Mouse (Mus musculus) heart, adult 18-20 months (tissue): ENCODE measurements around the gene Slc4a1ap. TPM values are rescaled to one million over a fixed set of nuclear protein-coding genes. Genes with fewer than 3 reads are reported as not detected.
"Not testable (repeated sequence)": the region's sequence is repeated elsewhere in the genome, so short reads cannot be mapped to it uniquely, and the experiment has no call there.

Experiments used
- DNase-seq, 2 experiments: peaks; one replicate each; pipeline ENCODE4 v3.0.0; 2021 to 2022; ENCODE audit warnings: mixed read lengths in 1 of 2
- long read RNA-seq, 2 experiments: library from polyadenylated mRNA; stranded (forward); transcript quantifications; one replicate each; pipeline ENCODE4 v2.0.0; 2021
- total RNA-seq, 2 experiments: library from RNA; stranded (reverse); gene quantifications; 2 replicates each; pipeline ENCODE4 v1.2.3; 2021

The Slc4a1ap gene
- total RNA-seq: 10 to 100 TPM; 20.8 to 21.7 TPM
- long read RNA-seq, experiment 1, partial matches to known transcripts: 1 of 11 reads
- long read RNA-seq, experiment 1, other reads (novel, unspliced or antisense): 2 of 11 reads
- long read RNA-seq, experiment 2, partial matches to known transcripts: 0 of 4 reads
- long read RNA-seq, experiment 2, other reads (novel, unspliced or antisense): 2 of 4 reads

DNA sequence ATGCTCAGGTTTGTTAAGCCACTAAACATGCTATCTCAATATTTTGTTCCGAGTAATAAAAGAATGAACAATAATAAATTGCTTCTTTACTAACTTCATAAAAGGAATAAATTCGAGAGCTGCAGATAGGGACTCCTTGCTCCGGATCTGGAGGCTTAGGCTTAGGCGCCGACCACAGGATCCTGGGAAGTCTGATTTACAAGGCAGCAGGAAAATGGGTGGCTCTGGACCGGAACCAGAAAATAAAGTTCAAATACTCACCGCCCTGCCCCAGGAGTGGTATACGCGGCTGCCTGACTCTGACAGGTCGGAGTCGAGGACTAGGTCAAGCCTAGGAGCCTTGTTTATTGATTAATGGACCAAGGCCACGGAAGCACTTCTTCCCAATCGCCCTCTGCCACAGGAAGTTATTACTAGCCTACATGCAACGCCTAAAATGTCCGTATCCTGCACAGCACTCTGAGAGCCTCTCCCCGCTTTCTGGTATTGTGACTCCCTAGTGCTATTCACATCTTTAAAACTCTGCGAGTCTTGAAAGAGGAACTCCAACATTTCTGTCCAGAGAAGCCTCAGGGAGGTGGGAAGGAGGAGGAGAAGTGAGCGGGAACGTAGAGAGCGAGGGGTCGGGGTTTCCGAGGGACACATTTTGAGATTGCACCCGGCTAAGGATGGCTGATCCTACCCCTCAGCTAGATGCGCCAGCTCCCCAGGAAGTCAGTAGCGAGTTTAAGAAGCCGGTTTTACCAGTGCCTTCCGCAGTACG lies at the start of gene Slc4a1ap:
TSS of gene Slc4a1ap (plus strand) at position 642 of the 763 bp plus-strand sequence.
- peak; percentile 79 to 92 for DNase-seq

DNA sequence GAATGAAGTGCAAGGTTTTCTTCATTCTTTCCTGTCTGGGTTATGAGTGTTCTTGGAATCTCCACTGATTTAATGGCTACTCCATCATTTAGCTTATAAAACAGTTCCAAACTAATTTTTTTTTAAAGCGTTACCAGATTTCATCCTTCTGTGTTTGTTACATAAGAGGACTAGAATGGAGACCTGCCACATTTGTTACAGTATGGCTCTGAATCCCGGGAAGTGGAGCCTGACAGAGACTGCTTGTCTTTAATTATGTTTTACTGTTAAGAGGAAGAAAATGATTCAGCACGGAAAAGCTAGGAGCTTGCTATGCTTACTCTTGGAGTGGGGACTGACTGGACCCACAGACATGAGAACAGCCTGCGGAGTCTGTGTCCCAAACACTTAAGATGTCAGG lies 46.3 kb upstream of the Slc4a1ap start:
- DNase-seq: no peak

DNA sequence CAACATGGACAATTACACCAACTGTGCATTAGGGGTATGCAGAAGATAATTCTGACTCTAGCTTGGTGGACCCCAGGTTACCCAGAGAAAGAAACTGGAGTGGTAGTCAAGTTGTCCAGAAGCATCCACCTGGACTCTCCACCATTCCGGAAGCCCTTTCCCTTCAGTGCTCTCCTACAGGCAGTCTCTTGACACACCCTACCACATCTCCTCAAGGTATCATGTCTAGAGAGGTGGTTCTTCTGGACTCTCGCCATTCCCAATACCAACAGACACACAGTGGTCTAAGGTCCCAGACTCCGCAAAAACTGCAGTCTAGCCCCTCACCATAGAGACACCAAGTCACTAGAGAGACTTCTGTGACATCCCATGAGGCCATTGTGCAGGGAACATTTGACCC lies 41.4 kb upstream of the Slc4a1ap start, which contains the start of gene 4930548H24Rik:
TSS of gene 4930548H24Rik (plus strand) at position 301 of the 400 bp plus-strand sequence.
- no peak for DNase-seq

DNA sequence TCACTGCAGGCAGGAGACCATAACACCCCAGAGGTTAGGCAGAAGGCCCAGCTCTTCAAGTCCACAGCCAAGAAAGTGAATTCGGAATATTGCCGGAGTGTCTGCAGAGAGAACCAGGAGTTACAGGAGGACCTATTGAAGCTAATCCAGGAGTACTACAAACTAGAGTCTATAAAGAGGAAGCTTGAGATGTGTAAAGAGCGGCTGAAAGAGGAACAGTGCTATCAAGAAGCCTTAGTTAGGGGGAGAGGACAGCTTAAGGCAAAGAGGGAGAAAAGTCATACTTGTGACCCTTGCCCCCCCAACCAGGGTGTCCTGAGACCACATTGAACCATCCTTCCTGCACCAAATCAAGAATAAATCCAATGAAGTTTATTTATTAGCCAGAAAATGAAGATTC lies 38.9 kb upstream of the Slc4a1ap start:
- no peak for DNase-seq

DNA sequence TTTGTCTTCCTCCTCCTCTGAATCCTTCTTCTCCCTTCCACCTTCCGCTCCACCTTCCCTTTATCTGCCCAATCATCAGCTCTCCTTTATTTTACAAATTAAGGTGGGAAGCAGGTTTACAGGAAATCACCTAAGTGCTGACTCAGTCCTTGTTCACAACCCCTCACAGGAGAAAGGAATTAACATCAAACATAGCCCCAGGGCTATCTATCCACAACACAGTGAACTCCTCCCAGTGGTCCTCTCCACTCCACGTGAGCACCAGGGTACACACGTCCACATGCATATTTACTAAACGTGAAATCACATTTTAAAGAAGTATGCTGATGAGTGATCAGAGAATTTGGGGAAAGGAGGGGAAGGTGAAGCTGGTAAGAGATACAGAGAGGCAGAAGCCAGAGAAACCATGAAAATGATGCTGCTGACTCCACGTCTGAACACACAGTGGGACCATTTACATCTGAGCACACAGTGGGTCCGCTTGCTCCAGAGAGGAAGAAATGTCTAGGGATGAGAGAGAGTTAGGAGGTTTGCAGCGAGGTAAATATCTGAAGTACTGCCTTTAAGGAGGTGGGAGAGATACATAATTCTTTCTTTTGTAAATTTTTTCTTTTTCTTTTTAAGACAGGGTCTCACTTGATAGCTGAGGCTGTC lies 37.6 kb upstream of the Slc4a1ap start:
- DNase-seq: no peak

DNA sequence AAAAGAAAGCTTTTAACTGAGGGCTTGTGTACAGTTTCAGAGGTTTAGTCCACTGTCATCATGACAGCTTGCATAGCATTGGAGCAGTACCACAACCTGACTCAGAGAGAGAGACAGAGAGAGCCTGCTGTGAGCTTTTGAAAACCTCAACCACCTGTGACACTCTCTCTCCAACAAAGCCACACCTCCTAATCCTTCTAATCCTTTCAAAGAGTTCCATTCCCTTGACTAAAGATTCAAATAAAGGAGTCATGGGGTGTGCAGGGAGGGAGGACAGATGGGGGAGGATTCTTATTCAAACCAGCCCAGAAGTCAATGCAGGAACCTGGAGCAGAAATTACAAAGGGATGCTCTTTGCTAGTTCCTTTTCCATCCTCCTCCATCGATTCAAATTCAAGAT lies 34.8 kb upstream of the Slc4a1ap start:
- DNase-seq: no peak

DNA sequence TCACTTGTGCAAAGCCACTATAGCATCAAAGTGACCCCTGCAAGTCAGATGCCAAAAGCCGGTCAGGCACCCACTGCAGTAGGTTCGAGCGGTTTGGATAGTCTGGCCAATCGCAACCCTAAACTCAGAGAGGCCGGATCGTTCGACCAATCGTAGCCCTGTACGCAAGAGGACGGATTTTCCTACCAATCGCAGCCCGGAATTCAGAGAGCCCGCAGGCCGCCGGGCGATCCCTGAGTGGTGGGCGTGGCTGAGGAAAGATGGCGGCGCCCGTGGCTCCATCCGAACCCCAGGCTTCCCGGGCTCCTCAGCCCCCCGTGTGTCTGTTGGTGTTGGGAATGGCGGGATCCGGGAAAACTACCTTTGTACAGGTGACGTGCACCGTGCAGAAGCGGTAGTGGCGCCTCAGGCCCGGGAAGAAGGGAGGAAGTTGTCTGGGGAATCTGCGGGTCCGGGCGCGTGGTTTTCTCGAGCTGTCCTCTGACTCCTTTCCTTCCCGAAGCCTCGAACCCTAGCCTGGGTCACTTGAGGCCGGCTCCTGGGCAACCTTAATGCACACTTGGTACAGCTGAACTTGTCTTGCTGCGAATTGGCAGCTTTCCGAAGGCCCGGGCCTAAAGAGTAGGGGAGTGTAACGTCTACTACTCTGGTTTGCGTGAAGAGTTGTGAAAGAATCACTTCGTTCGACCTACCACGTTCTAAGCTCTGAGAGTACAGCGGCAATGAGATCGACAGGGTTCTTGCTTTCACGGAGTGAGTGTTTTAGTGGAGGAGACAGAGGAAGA lies 32.1 kb upstream of the Slc4a1ap start, which contains the start of gene Gpn1:
TSS of gene Gpn1 (plus strand) at position 229 of the 785 bp plus-strand sequence.
- peak; percentile 93 to 95 for DNase-seq

DNA sequence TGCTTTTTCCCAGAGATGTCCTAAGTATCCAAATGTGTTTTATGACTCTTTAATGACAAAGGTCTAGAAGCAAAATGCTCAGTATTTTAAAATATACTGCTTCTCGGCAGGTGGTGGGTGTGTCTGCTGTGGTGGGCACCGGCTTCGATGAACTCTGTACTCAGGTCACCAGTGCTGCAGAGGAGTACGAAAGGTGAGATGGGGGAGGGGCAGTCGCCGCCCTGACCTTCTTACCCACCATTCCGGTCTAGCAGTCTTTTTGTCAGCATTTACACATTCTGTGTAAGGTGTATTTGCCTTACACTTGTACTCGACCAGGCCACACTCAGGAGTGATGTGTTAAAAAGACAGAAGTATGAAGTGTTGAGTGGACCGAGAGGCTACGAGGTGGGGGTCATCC lies 22.0 kb upstream of the Slc4a1ap start:
- no peak for DNase-seq

DNA sequence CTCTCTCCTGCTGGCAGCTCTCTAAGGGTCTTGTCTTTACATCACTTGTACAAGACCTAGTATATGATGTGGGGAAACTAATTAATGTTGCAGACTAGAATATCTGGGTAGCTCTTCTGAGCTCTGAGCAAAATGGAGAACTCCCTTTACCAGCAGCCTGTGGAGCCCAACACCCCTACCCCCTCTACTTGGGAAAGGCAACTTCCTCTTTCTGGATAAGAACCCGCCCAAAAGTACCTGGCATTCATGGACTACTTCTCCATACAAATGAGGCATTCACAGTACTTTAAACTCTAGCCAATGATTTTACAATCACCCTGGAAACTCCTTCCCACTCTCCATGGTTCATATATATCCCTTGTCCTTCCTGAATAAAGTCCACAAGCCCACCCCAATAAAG lies 14.3 kb upstream of the Slc4a1ap start:
- DNase-seq: no peak

DNA sequence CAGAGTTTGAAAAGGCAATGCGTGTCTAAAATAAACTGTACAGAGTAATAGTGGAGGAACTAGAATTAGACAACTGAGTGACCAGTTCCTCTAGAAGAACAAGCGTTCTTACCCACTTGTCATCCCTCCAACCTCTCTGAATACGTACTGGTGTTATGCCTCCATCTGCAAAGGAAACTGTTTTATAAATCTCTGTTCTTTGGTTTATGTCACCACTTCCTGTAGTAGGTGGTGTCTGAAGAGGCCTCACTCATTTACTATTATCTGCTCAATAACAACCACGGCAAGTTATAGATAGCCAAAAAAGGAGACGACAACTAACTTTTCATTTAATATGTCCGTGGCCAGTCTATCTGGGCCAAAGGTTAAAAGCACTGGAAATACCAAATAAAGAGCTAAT lies 6.2 kb upstream of the Slc4a1ap start:
- DNase-seq: no peak

DNA sequence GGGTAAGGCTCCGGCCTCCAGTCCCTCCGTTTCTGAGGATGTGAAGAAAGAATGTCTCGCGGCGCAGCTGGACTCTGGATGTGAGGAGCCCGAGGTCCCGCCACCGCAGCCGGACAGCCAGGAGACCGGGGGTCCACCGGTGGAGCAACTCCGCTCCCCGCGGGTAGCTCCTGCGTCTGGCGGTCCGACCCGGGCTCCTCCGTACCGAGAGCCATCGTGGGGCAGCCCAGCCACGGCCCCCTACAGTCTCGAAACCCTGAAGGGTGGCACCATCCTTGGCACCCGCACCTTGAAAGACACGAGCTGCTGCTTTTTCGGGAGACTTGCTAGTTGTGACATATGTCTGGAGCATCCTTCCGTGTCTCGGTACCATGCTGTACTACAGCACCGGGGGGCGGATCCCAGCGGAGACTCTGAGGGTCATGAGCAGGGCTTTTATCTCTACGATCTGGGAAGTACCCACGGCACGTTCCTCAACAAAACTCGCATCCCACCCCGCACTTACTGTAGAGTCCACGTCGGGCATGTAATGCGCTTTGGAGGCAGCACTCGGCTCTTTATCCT lies 404 bp downstream of the Slc4a1ap start:
- DNase-seq: no peak

DNA sequence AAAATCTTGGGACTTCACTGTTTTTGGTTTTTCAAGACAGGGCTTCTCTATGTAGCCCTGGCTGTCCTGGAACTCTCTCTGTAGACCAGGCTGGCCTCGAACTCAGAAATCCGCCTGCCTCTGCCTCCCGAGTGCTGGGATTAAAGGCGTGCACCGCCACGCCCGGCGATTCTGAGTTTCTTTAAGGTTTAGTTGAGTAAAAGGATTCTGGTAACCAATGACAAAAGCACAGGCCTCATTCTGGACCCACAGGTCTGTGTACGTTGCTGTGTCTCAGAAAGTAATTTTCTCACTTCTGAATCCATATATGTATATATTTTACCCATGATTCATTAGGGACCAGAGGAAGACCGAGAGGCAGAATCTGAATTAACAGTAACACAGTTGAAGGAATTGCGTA lies 912 bp downstream of the Slc4a1ap start, which contains the start of gene Supt7l:
TSS of gene Supt7l (minus strand) at position 101 of the 400 bp plus-strand sequence.
- DNase-seq: not testable (repeated sequence)

DNA sequence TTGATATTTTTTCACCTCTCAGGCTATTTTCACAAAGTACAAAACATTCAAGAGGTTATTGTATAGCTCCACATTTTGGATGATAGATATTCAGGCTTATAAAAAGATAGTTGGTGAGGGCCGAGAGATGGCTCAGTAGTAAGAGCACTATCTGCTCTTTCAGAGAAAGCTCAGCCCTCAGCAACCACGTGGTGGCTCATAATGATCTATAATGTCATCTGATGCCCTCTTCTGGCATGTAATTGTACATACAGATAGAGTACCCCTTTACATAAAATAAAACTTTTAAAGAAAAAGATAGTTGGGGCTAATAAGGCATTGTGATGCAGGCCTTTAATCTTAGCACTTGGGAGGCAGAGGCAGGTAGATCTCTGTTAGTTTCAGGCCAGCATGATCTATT lies 1.8 kb downstream of the Slc4a1ap start:
- DNase-seq: no peak

DNA sequence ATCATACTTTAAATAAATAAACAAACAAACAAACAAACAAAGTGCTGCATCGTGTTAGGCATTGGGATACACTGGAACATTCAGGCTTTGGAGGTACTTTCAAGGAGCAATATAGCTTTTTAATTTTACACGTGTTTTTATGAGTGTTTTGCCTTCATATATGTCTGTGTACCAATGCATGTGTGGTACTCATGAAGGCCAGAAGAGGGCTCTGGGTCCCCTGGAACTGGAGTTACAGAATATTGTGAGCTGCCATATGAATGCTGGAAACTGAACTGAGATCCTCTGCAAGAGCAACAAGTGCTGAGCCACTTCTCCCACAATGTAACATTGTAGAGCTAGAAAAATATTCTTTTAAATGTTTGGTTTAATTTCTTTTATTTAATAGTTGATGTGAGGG lies 8.4 kb downstream of the Slc4a1ap start:
- DNase-seq: no peak

DNA sequence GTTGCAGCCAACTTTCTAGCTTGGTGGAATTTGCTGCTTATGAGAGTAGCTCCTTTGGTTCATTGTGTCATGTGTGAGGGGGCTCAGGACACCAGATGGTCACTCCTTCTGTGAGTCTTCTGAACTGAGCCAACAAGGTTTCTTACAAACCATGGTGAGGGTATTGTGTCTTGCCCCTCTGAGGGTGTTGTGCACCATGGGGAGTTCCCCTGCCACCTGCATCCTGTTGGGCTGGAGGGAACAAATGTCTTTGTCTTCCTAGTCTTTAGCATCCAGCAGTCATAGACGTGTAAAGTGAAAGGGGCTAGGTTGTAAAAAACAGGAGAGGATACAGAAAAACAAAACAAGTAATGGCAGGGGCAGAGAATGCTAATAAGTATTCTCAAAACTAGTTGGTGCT lies 32.6 kb downstream of the Slc4a1ap start:
- DNase-seq: no peak

DNA sequence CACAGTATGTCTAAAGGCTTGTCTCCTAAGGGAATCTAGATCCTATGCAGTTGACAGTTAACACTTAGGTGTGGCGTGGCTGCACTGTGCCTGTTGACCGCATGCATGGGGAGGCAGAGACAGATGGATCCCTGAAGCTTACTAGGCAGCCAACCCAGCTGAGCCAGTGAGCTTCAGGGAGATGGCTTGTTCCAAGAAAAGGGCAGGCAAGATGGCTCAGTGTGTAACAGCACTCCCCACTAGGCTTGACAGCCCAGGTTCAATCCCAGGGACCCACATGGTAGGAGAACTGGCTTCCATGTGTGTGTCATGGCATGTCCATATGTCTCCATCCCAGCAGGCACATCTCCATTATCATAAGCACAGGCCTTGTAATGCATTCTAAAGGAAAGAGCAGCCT lies 33.6 kb downstream of the Slc4a1ap start:
- no peak for DNase-seq

DNA sequence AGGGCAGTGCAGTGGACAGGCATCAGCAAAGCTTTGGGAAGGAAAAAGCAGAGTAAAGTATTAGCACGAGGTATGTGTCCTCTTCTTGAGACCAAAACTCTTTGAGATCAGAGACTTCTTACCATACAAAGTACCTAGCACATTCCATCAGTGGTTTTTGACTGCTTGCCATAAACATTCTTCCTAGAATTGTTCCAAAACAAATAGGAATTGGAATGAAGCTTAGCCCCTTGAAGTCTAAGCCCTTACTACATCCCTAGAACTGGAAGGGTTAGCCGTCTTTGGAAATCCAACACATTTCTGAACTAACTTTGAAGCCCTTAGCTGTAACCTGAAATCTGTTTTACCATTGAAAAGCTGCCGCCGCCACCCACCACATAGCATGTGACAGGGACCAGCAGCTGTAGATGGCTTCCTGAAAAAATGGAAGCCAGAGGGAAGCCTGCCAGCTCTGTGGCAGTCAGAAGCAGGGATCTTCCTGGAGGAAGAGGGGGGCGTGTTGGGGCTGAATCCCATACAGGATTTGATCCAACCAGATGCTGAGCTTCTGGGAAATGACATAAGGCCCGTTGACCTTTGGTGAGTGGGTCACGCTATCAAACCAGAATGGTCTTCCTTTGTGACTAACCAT lies 35.4 kb downstream of the Slc4a1ap start:
- peak; percentile 53 to 78 for DNase-seq

DNA sequence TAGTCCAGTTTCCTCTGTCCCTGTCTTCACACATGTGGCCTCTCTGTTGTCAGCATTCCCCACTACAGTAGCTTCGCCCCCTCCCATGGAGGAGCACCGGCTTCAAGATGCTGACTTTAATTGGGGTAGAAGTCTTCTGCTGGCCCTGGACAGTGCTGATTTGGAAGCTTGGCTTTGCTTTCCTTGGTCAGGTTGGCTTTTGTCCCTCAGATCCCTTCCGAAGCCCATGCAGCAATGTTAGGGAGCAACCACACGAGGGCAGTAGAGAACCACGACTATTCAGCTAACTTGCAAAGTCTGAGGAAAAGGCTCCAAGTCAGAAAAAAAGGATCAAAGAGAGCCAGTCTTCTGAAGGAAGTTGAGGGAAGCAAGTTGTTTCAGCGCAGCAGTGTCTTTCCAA lies 36.7 kb downstream of the Slc4a1ap start:
- peak; percentile 81 to 85 for DNase-seq

DNA sequence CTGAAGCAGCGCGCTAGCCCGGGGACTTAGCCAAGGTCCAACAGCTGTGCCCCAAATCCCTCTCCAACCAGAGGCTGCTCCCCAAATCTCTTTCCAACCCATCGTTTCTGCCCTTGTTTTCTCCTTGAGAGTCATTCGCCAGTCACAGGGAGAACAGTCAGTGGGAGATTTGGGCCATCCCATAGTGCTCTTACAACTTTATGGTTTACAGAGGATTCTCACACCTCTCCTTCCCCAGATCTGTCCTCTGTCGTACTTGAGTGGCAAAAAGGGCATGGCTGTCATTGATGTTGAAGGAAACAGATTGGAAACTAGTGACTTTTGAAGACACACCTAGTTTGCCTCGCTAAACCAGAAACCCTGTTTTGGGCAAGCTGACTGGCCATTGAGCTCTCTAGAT lies 37.1 kb downstream of the Slc4a1ap start:
- no peak for DNase-seq

DNA sequence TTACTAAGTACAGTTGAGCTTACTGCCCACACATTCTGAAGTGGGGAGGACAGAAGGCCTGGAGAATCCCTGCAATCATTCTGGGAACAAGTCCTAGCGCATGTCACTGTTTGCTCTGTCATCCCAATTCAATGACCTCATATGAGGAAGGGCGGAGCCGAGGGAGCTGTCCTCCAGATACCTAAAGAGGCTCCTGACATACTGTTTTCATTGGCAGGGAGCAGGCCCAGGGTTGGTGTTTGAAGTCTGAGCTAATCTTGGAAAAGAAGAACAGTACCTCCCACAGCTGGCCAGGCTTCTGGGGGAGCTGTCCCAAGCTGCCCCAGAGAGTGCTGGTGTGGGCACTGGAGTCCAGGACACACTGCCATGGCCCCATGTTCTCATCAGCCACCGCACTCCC lies 38.2 kb downstream of the Slc4a1ap start:
- peak; percentile 80 to 90 for DNase-seq

DNA sequence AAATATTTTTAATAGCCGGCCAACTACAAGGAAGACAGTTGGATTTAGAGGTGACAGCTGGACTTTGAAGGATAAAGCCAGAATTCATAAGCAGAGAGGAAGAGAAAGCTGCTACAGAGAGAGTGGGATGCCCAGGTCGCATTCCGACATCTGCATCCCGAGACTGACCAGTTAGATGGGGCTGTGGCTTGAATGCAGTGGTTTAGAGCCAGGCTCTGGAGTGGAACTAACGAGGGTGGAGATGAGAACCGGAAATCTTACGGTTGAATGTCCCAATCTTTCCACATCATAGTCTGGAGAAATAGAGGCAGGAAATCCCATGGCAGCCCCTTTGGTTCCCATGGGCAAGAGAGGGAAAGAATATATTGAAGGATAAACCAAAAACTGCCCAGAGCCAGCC lies 39.2 kb downstream of the Slc4a1ap start:
- peak; percentile 26 to 31 for DNase-seq

DNA sequence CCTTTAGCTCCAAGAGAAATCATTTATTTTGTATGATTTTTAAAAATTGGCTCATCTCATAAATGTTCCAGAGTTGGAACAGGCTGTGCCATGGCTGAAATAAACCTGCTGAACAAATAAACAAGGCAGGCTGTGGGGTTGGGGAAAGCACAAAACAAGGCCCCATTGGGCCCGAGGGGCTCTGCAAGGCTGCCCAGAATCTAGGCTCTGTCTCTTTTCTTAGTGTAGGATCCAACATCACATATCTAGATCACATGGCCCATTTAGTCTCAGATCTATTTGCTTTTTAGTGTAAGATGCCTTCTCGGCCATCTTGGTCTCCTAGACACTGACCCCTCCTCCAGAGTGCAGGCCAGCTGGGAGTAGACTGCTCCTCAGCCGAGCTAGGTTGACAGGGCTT lies 39.7 kb downstream of the Slc4a1ap start:
- DNase-seq: peak; percentile 27 to 31
